Mouse (Mus musculus): ENCODE results near the gene Cps1. TPM values are rescaled to one million over a fixed set of nuclear protein-coding genes. Genes with fewer than 3 reads are reported as not detected.

Cps1 gene
- polyA plus RNA-seq, 1 experiment: 0.44 TPM

DNA sequence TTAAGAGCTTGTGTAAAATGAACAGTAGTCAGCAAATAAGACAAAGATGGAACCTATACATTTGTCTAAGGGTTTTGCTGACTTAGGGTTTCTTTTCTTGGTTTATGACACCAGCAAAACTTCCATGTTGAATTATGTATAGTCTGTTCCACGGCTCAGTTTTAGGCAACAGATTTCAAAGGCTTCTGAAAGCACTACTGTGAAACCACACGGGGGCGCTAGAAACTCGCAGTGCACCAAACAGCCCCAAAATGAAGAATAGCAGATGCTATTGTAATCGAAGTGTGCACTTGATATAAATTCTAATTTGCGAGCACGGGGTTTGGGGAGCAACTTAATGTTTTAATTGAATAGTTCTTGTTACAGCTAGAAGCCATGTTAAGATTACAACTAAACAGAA, 58.3 kb downstream of the Cps1 start:
- H3K27ac ChIP-seq (replicated peaks; ENCODE audit: low read depth, low read length): no peak overlapping the region
- no peak overlapping the region for H3K4me3 ChIP-seq (ENCODE audit: insufficient read depth, low read depth, low read length)
- H3K4me1 ChIP-seq (ENCODE audit: control insufficient read depth, insufficient read depth, insufficient read length, low read length): no peaks in the 10 kb centered on the region

DNA sequence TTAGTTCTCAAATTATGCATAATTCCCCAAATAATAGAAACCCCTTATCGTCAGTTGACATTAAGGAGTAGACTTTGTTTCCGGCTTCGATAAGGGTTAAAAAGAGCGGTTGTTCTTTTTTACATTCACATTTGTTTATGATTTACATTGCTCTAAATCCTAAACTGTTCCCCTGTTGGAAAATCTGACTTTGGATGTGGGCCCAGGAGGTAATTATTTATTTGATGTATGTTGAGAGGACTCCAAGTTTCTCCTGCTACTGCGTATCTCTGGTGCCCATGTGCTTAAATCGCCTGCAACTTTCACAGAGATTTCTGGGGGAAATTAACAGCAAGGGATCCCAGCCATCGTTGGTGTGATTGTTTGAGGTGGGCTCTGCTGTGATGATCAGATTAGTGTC, 59.4 kb downstream of the Cps1 start:
- H3K27ac ChIP-seq (replicated peaks; ENCODE audit: low read depth, low read length): no peak overlapping the region
- H3K4me3 ChIP-seq (ENCODE audit: insufficient read depth, low read depth, low read length): no peak overlapping the region
- no peaks in the 10 kb centered on the region for H3K4me1 ChIP-seq (ENCODE audit: control insufficient read depth, insufficient read depth, insufficient read length, low read length)

DNA sequence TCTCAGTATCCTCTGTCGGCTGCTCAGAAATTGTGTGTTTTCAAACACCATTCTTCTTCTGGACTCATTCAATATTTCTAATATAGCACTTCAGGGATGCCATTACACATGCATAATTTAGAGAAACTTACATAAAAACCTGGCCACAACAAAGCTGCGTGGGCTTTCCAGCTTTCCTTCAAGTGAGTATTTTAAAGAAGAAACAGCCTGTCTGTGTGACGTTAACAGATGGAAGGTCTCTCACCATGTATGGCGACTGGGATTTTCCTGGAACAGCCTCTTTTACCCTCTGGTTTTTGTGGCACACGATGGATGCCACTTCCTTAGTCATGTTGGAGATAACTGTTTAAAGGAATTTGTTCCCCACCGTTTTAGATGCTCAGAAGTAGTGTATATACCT, 60.7 kb downstream of the Cps1 start:
- H3K27ac ChIP-seq (replicated peaks; ENCODE audit: low read depth, low read length): no peak overlapping the region
- H3K4me3 ChIP-seq (ENCODE audit: insufficient read depth, low read depth, low read length): no peak overlapping the region
- H3K4me1 ChIP-seq (ENCODE audit: control insufficient read depth, insufficient read depth, insufficient read length, low read length): no peaks in the 10 kb centered on the region

- no peak overlapping the region for H3K4me3 ChIP-seq (ENCODE audit: insufficient read depth, low read depth, low read length)
- no peak overlapping the region for H3K27ac ChIP-seq (replicated peaks; ENCODE audit: low read depth, low read length)
- no peaks in the 10 kb centered on the region for H3K4me1 ChIP-seq (ENCODE audit: control insufficient read depth, insufficient read depth, insufficient read length, low read length)
Observed at GRCm38 (mm10) chr1:67184134-67184533, 61.3 kb downstream of the Cps1 start.

- Histone ChIP-seq H3K4me1 (ENCODE audit: control insufficient read depth, insufficient read depth, insufficient read length, low read length) (no peaks in the 10 kb centered on the region), H3K4me3 (ENCODE audit: insufficient read depth, low read depth, low read length) (no peak overlapping the region), H3K27ac (replicated peaks; ENCODE audit: low read depth, low read length) (no peak overlapping the region)
Observed at GRCm38 (mm10) chr1:67197335-67197734, 74.5 kb downstream of the Cps1 start.

GRCm38 (mm10) chr1:67218339-67218944, 95.6 kb downstream of the Cps1 start:
- no peak overlapping the region for H3K4me3 ChIP-seq (ENCODE audit: insufficient read depth, low read depth, low read length)
- H3K4me1 ChIP-seq (ENCODE audit: control insufficient read depth, insufficient read depth, insufficient read length, low read length): no peaks in the 10 kb centered on the region
- H3K27ac ChIP-seq (replicated peaks; ENCODE audit: low read depth, low read length): no peak overlapping the region

DNA sequence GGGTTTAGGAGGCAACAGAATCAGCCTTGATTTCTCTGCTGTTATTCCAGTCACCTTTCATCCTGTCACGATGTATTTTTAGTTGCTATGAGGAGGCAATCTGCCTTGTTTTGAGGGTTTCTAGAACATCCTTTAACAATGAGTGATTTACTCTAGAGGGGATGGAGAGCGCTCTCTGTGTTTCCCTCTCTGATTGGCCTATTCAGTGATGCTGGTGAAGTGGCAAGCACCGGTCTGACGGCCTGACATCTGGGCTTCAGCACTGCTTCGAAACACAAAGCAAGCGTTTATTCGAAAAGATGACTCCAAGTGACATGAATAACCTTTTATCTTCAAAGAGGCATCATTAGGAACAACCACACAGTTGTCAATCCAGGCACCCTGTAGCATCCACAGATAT, 100.8 kb downstream of the Cps1 start:
- Histone ChIP-seq H3K27ac (replicated peaks; ENCODE audit: low read depth, low read length) (no peak overlapping the region), H3K4me1 (ENCODE audit: control insufficient read depth, insufficient read depth, insufficient read length, low read length) (no peaks in the 10 kb centered on the region), H3K4me3 (ENCODE audit: insufficient read depth, low read depth, low read length) (no peak overlapping the region)

- no peak overlapping the region for H3K4me3 ChIP-seq (ENCODE audit: insufficient read depth, low read depth, low read length)
- H3K4me1 ChIP-seq (ENCODE audit: control insufficient read depth, insufficient read depth, insufficient read length, low read length): no peaks in the 10 kb centered on the region
- H3K27ac ChIP-seq (replicated peaks; ENCODE audit: low read depth, low read length): no peak overlapping the region
Observed at GRCm38 (mm10) chr1:67234861-67235260, 112.0 kb downstream of the Cps1 start.

DNA sequence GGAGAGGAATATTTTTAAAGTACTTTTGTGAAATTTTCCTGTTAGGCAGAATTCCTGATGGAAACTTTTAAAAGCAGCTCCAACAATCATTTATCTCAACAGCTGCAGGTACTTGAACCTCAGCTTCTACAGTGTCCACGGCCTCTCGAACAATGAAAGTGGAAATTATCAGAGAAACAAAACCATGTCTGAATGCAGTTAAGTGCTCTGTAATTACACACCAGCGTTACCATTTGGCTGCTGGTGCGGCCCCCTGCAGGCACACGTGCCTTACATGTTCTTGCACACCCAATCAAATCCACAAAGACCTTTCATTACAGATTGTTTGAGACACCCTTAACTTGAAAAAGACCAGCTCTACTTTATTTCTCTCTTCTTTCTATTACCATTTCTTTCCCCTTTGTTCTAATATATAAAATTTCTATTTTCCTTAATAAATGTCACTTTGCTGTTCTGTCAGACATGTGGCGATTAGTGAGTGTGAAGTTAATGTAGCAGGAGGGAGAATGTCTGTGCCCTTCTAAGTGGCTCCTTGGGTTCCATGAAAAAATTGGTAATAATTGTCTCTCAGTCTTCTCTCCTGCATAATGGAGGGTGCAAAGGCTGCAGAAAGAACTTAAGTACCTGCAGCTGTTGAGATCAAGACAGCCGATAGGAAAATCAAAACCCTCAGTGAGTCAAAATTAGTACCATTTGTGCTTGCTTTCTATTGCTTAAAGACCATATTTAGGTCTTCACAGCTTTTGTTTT, 112.8 kb downstream of the Cps1 start:
- H3K4me3 ChIP-seq (ENCODE audit: insufficient read depth, low read depth, low read length): no peak overlapping the region
- no peaks in the 10 kb centered on the region for H3K4me1 ChIP-seq (ENCODE audit: control insufficient read depth, insufficient read depth, insufficient read length, low read length)
- no peak overlapping the region for H3K27ac ChIP-seq (replicated peaks; ENCODE audit: low read depth, low read length)

- no peak overlapping the region for H3K4me3 ChIP-seq (ENCODE audit: insufficient read depth, low read depth, low read length)
- no peak overlapping the region for H3K27ac ChIP-seq (replicated peaks; ENCODE audit: low read depth, low read length)
- H3K4me1 ChIP-seq (ENCODE audit: control insufficient read depth, insufficient read depth, insufficient read length, low read length): no peaks in the 10 kb centered on the region
Observed at GRCm38 (mm10) chr1:67238446-67238845, 115.6 kb downstream of the Cps1 start.

DNA sequence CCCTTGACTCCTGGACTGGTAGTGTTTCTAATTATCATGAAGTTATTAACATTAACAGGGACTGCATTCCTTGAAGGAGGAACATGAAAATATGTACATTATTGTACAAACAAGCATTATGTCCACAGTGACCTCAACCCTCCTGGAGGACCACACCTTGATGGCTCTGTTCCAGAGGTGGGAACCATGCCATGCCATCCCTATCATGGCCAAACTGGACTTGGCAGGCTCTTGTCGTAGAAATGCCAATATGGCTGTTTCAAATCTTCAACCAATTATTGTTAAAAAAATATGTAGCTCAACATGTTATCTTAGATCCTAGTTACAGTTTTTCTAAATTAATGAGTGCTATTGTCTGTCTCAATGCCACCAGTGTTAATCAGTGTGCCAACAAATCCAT, 116.1 kb downstream of the Cps1 start:
- no peaks in the 10 kb centered on the region for H3K4me1 ChIP-seq (ENCODE audit: control insufficient read depth, insufficient read depth, insufficient read length, low read length)
- H3K4me3 ChIP-seq (ENCODE audit: insufficient read depth, low read depth, low read length): no peak overlapping the region
- H3K27ac ChIP-seq (replicated peaks; ENCODE audit: low read depth, low read length): no peak overlapping the region

GRCm38 (mm10) chr1:67265222-67265621, 142.4 kb downstream of the Cps1 start:
- Histone ChIP-seq H3K4me1 (ENCODE audit: control insufficient read depth, insufficient read depth, insufficient read length, low read length) (no peaks in the 10 kb centered on the region), H3K4me3 (ENCODE audit: insufficient read depth, low read depth, low read length) (no peak overlapping the region), H3K27ac (replicated peaks; ENCODE audit: low read depth, low read length) (no peak overlapping the region)

DNA sequence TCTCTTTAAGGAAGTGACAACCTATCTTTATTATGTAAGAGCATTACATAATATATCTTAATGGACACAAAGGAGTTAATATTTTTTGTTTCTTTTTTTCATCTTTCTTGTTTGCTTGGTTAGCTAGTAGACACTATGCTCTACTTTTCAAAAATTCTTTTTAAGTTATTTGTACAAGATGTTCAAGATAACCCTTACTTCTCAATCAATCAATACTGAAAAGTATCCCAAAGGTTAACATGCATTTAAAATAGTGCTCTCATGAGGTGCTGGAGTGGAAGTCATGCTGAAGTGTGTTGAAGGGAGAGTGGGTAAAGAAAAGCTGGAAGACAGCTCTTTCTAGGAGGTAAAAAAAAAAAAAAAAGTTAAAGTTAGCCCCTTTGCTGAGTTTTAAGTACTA, 145.1 kb downstream of the Cps1 start:
- H3K4me1 ChIP-seq (ENCODE audit: control insufficient read depth, insufficient read depth, insufficient read length, low read length): no peaks in the 10 kb centered on the region
- H3K4me3 ChIP-seq (ENCODE audit: insufficient read depth, low read depth, low read length): no peak overlapping the region
- H3K27ac ChIP-seq (replicated peaks; ENCODE audit: low read depth, low read length): no peak overlapping the region

DNA sequence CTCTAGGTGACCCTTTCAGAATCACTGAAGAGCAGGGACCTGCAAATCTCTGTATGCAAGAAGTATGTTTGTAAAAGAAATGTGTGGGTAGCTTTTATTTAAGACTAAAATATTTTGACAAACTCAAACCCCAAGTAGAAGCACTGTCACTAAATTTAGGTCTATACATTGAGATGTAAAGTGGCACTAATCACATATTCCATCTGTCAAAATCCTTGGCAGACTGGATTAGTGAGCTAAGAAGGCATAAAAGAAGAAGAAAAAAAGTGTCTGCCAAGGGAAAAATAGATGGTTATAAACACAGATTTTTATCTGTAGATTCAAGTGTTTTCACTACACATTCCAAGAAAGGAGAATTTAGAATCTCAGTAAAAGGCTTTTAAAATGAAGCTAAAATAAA, 145.6 kb downstream of the Cps1 start:
- Histone ChIP-seq H3K27ac (replicated peaks; ENCODE audit: low read depth, low read length) (no peak overlapping the region), H3K4me3 (ENCODE audit: insufficient read depth, low read depth, low read length) (no peak overlapping the region), H3K4me1 (ENCODE audit: control insufficient read depth, insufficient read depth, insufficient read length, low read length) (no peaks in the 10 kb centered on the region)

- H3K27ac ChIP-seq (replicated peaks; ENCODE audit: low read depth, low read length): no peak overlapping the region
- no peaks in the 10 kb centered on the region for H3K4me1 ChIP-seq (ENCODE audit: control insufficient read depth, insufficient read depth, insufficient read length, low read length)
- no peak overlapping the region for H3K4me3 ChIP-seq (ENCODE audit: insufficient read depth, low read depth, low read length)
Observed at GRCm38 (mm10) chr1:67276270-67276669, 153.4 kb downstream of the Cps1 start.
